Mouse (Mus musculus) kidney, embryonic 16.5 days (tissue): Measurements from ENCODE around the gene Palm3. TPM values are rescaled to one million over a fixed set of nuclear protein-coding genes. Genes with fewer than 3 reads are reported as not detected.
"Not testable (repeated sequence)": the region's sequence is repeated elsewhere in the genome, so short reads cannot be mapped to it uniquely, and the experiment has no call there.

ENCODE experiments used
- ATAC-seq: fragments of 200-750 bp; cut with Nextera tagmentation; 2 replicates; pipeline ENCODE4 v1.8.0; 2017; ENCODE audit warnings: moderate TSS enrichment; ENCODE audit not compliant: low FRiP score, low TSS enrichment
- H3K27ac ChIP-seq: fragments of 300-500 bp; sonication (generic); 2 replicates; pipeline ENCODE4 v1.5.1; 2014; ENCODE audit warnings: low read length
- H3K27me3 ChIP-seq: fragments of 300-500 bp; sonication (generic); 2 replicates; pipeline ENCODE4 v1.6.1; 2014; ENCODE audit warnings: low read length, control low read depth, mixed read lengths; ENCODE audit not compliant: insufficient read depth
- H3K36me3 ChIP-seq: fragments of 300-500 bp; sonication (generic); 2 replicates; pipeline ENCODE4 v1.6.1; 2014; ENCODE audit warnings: low read length, control low read depth, mixed read lengths; ENCODE audit not compliant: insufficient read depth
- H3K4me1 ChIP-seq: fragments of 300-500 bp; sonication (generic); 2 replicates; pipeline ENCODE4 v1.6.1; 2014; ENCODE audit warnings: low read length, control low read depth, mixed read lengths; ENCODE audit not compliant: insufficient read depth
- H3K4me2 ChIP-seq: fragments of 300-500 bp; sonication (generic); replicated peaks from 2 replicates; pipeline ENCODE4 v1.6.1; 2014; ENCODE audit warnings: low read depth, low read length
- H3K4me3 ChIP-seq: fragments of 300-500 bp; sonication (generic); 2 replicates; pipeline ENCODE4 v1.5.1; 2014; ENCODE audit warnings: mild to moderate bottlenecking, low read length
- H3K9ac ChIP-seq: fragments of 300-500 bp; sonication (generic); replicated peaks from 2 replicates; pipeline ENCODE4 v1.6.1; 2014; ENCODE audit warnings: low read length
- H3K9me3 ChIP-seq: fragments of 300-500 bp; sonication (generic); 2 replicates; pipeline ENCODE4 v1.6.1; 2016; ENCODE audit warnings: low read length, control low read depth
- WGBS: fragments of 180-500 bp; shearing (Covaris S2); extraction: QIAGEN DNeasy Blood & Tissue Kit; methylation state at CpG from one replicate; pipeline ENCODE4 v1.1.7; 2014; 5-methylcytosine and 5-hydroxymethylcytosine counted together
- polyA plus RNA-seq: library from polyadenylated mRNA; unstranded; fragments of >200 nt; fragmentation: Nextera tagmentation; extraction: Ambion mirVana; gene quantifications from 2 replicates; pipeline ENCODE4 v1.2.1, GENCODE M21; 2015

Palm3 gene
- polyA plus RNA-seq, 1 experiment from 2014 or later: 16.7 TPM

DNA sequence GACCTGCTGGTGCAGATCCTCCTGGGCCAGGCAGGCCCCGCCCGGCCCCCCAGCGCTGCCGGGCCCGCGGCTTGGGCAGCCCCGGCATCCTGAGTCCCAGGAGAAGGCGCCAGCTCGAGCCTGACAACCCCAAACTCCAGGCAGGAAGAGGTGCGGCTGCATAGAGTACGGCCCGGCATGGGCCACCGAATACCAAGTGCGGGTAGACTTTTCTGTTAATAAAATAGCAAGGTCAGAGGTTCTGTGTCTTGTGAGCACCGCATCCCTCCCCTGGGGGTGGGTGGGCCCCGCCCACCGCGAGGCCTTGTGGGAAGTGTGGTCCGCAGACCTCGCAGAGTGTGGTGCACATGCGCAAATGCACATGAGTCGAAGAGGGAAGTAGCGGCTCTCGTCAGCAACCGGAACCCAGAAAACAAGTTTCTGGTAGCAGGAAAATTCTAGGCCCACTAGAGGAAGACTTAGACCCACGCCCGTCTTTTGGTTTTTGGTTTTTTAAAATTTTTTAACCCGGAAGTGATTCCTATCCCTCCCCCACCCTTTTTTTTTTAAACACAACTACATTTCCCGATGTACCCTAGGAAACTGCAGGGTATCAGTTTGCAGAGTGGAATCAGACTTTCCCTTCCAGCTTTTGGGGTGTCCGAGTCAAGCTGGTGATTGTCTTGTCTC, 16.6 kb upstream of the Palm3 start:
- ATAC-seq: peak; percentile 84
- Histone ChIP-seq H3K36me3 (peaks cover 17% of the 10 kb centered on the region), H3K27ac (peak overlapping the region; percentile 90), H3K4me1 (peaks cover 24% of the 10 kb centered on the region), H3K27me3 (no peaks in the 10 kb centered on the region), H3K9ac (peak overlapping the region; percentile 68), H3K4me2 (peak overlapping the region; percentile 67), H3K9me3 (no peaks in the 10 kb centered on the region), H3K4me3 (peak overlapping the region; percentile 60)
- WGBS: 1% methylated on average over 30 of the region's 30 CpGs

DNA sequence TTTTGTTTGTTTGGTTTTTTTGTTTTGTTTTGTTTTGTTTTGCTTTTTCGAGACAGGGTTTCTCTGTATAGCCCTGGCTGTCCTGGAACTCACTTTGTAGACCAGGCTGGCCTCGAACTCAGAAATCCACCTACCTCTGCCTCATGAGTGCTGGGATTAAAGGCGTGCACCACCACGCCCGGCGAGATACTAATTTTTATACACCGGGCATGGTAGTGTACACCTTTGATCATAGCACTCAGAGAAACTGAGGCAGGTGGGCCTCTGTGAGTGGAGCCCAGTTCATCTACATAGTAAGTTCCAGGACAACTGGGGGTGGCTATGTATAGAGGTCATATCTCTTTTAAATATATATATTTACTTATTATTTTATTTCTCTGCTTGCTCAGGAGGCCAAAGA, 15.8 kb upstream of the Palm3 start:
- not testable (repeated sequence) for H3K27ac ChIP-seq, H3K36me3 ChIP-seq, H3K9me3 ChIP-seq, H3K4me2 ChIP-seq, ATAC-seq, H3K9ac ChIP-seq, H3K4me3 ChIP-seq, H3K27me3 ChIP-seq
- 91% methylated on average over 7 of the region's 7 CpGs for WGBS
- peaks cover 26% of the 10 kb centered on the region for H3K4me1 ChIP-seq

DNA sequence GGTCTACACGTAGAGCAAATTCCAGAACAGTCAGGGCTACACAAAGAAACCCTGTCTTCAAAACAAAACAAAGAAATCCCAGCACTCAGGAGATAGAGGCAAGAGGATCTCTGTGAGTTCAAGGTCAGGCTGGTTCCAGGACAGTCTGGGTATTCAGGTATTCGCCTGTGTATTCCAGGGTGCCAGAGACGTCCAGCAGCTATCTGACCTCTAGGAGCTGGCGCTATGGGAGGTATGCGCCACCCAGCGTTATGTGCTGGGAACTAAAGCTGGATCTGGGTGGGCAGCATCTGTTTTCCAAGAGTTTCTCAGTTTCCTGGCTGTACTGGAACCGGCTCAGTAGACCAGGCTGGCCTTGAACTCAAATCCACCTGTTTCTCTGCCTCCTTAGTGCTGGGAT, 12.9 kb upstream of the Palm3 start:
- Histone ChIP-seq H3K9me3 (no peaks in the 10 kb centered on the region), H3K27ac (no peak overlapping the region), H3K4me3 (no peak overlapping the region), H3K4me2 (no peak overlapping the region), H3K4me1 (peaks cover 34% of the 10 kb centered on the region), H3K9ac (no peak overlapping the region), H3K36me3 (no peaks in the 10 kb centered on the region), H3K27me3 (peaks cover 33% of the 10 kb centered on the region)
- WGBS: 26% methylated on average over 7 of the region's 7 CpGs
- ATAC-seq: no peak

DNA sequence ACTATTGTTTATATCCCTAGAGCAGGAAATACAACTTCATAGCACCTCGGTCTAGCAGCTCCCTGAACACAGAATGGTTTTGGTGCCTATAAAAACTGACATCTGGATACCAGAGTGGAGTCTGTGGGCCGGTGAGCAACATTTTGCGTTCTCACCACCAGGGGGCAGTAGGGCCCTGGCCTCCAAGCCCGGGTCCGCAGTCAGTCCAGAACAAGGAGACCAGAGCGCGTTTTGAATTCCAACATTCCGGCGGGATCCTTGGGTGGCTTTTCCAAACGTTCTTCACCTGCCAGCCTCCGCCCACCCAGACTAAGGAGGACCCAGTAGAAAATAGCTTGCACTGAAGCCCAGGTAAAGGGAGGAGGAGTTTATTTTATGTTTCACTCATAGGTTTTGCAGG, 11.4 kb upstream of the Palm3 start:
- peaks cover 29% of the 10 kb centered on the region for H3K4me1 ChIP-seq
- peak; percentile 43; the same call in 1 of the 2 replicates for ATAC-seq
- no peak overlapping the region for H3K9ac ChIP-seq
- 0 out of 2 replicates have a peak overlapping the region, but pooled peaks have one; percentile 59 for H3K4me3 ChIP-seq
- WGBS: 2% methylated on average over 11 of the region's 11 CpGs
- peak overlapping the region; percentile 82 for H3K4me2 ChIP-seq
- H3K27me3 ChIP-seq: peaks cover 36% of the 10 kb centered on the region
- no peaks in the 10 kb centered on the region for H3K36me3 ChIP-seq
- H3K9me3 ChIP-seq: no peaks in the 10 kb centered on the region
- H3K27ac ChIP-seq: no peak overlapping the region

DNA sequence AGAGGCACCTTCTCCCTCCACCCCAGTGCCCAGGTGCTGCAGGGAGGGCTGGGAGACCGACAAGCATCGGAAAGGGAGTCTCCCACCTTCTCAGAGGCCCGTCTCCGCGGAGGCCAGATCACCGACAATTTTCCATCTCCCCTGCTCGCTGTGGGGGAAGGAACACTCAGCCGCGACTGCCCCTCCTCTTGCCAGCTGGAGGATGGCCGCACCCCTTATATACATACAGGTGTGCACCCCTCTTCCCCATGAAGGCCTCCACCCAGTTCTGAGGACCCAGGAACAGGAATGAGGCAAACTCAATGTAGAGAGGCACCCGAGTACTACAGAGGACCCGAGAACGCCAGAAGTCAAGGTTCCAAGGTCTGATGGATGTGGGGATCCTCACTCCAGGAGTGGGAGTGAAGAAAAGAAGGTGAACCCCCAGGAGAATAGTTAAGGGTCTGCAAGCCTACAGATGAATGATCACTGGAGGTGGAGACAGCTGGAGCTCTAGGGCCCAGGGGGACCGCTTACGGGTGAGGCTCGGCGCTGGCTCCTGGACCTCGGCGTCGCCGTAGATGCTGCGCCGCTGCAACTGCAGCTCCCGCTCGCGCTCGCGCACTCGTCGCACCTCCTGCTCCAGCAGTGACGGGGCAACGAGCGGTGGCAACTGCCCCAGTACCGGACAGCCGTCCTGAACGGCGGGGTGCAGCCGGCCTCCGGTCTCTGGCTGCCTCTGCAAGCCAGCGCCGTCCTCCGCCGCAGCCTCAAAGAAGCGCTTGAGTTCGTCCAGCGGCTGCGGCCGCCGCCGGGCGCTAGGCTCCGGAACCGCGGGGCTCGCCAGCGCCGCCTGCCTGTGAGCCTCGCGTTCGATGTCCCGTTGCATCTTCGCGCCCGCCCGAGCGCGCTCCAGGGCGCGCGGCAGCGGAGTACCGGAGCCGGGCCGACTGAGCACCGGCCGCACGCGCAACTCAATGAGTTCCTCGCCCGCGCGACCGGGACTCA, 10.4 kb upstream of the Palm3 start:
- no peaks in the 10 kb centered on the region for H3K9me3 ChIP-seq
- H3K4me1 ChIP-seq: peaks cover 25% of the 10 kb centered on the region
- no peaks in the 10 kb centered on the region for H3K36me3 ChIP-seq
- WGBS: under 1% methylated on average over 80 of the region's 83 CpGs
- H3K27me3 ChIP-seq: peaks cover 36% of the 10 kb centered on the region
- ATAC-seq: peak; percentile 26; the same call in 1 of the 2 replicates
- H3K27ac ChIP-seq: no peak overlapping the region
- H3K4me3 ChIP-seq: peak overlapping the region; percentile 59
- peak overlapping the region; percentile 59 for H3K9ac ChIP-seq
- H3K4me2 ChIP-seq: peak overlapping the region; percentile 82

DNA sequence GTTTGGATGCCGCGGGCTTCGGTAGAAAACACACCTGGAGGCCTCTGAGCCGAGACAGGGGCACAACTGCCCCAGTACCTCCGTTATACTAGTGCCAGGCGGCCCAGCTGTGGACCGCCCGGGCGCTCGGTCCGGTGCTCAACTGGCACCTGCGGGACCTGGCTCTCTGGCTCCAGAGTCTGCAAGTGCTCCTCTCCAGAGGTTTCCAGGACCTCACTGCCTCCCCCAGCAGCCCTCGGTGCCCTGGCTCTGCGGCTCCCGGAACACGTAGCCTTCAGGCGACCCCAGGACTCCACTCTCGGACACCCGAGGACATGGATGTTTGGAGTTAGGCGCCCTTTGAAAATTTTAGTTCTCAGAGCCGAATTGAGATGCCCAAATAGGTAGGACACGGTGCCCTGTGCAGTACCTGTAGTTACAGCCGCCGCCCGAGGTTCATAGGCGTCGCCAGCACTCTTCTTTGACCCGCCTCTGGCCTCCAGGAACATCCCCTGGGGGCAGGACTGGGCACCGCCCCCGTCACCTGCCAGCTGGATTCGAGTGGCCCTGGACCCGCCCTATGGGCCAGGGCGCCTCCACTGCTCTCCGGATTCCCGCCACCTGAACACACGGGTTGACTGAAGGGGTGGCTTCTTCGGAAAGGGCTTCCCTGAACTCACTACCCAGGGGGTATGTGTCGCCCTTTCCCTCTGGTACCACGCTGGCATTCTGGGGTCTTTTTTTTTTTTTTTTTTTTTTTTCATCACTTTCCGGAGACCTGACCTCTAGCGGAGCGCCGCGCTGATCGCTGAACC, 9.4 kb upstream of the Palm3 start, which contains the start of gene 2210011C24Rik:
2210011C24Rik (minus strand) TSS at position 467 of the 794 bp plus-strand sequence.
- Histone ChIP-seq H3K27ac (peak within 1 kb of the TSS; percentile 27; the same call in 1 of the 2 replicates), H3K9ac (peak within 1 kb of the TSS; percentile 59)
- peak; percentile 66 for ATAC-seq

DNA sequence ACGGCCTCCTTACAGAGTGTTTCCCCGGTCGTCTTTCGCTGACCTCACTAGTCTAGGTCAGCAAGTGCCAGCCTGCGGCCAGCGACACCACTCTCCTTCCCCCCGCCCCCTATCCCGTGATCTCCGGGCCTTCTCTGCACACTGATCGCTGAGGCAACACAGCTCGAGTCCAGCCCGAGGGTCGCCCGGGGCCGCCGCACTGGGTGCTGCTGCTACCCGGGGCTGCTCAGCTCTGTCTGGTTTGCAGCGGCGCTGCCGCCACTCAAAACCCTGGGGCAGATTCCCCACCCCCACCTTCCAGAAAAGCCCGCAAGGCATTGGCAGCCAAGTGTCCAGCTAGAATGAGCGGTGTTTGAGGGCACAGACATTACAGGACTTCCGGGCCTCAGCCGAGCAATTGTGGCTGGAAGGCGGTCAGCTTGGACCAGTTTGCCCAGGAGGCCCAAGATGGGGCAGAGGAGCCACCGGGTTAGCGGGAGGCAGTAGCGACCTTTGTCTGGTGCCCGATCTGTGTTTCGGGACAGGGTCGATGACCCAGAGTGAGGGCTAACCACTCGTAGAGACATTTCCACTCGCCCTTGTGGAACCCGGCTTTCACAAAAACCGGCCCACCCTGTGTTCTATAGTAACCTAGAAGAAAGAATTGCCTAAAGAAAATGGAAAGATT, 8.6 kb upstream of the Palm3 start:
- H3K4me3 ChIP-seq: peak overlapping the region; percentile 59
- peak overlapping the region; percentile 59 for H3K9ac ChIP-seq
- peaks cover 25% of the 10 kb centered on the region for H3K4me1 ChIP-seq
- H3K27me3 ChIP-seq: peaks cover 36% of the 10 kb centered on the region
- peak overlapping the region; percentile 82 for H3K4me2 ChIP-seq
- no peaks in the 10 kb centered on the region for H3K9me3 ChIP-seq
- WGBS: 8% methylated on average over 35 of the region's 35 CpGs
- H3K36me3 ChIP-seq: no peaks in the 10 kb centered on the region
- peak overlapping the region; percentile 27; the same call in 1 of the 2 replicates for H3K27ac ChIP-seq
- peak; percentile 49 for ATAC-seq

More for the DNA sequence above, 9.4 kb upstream of the Palm3 start, which contains the start of gene 2210011C24Rik:
- under 1% methylated on average over 45 of the region's 45 CpGs for WGBS
- Histone ChIP-seq H3K4me1 (peaks cover 25% of the 10 kb centered on the region), H3K27me3 (peaks cover 36% of the 10 kb centered on the region), H3K36me3 (no peaks in the 10 kb centered on the region), H3K4me3 (peak within 1 kb of the TSS; percentile 59), H3K9me3 (no peaks in the 10 kb centered on the region), H3K4me2 (peak within 1 kb of the TSS; percentile 82)

DNA sequence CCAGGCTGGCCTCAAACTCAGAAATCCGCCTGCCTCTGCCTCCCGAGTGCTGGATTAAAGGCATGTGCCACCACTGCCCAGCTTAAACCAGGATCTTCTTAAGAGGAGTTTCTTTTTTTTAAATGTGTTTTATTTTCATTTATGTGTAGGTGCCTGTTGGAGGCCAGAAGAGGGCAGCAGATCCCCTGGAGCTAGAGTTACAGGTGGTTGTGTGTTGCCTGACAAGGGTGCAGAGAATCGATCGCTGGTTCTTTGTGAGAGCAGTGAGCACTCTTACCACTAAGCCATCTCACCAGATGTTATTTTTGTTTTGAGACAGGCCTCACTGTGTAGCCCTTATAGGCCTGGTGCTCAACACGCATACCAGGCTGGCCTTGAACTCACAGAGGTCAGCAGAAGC, 5.4 kb upstream of the Palm3 start:
- H3K36me3 ChIP-seq: no peaks in the 10 kb centered on the region
- no peak overlapping the region for H3K9ac ChIP-seq
- peaks cover 27% of the 10 kb centered on the region for H3K27me3 ChIP-seq
- ATAC-seq: no peak
- no peaks in the 10 kb centered on the region for H3K9me3 ChIP-seq
- no peak overlapping the region for H3K4me2 ChIP-seq
- 92% methylated on average over 5 of the region's 5 CpGs for WGBS
- H3K4me3 ChIP-seq: no peak overlapping the region
- peaks cover 16% of the 10 kb centered on the region for H3K4me1 ChIP-seq
- no peak overlapping the region for H3K27ac ChIP-seq

DNA sequence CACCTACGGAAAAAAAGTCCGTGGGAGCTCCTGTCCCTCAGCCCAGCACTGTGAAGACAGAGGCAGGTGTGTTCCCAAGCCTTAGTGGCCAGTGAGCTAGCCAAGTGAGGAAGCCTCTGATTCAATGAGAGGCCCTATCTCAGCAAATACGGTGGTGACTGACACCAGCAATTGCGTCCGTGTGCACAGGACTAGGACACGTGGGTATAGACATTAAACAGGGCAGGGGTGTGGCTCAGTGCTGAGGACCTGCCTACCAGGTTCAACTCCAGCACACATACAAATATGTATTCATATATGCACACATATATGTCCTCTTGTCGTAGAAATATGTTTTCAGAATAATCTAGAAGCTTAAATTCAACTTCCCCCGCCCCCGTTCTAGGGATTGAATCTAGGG, 1.5 kb upstream of the Palm3 start:
- H3K27me3 ChIP-seq: 0 out of 2 replicates have a peak, but pooled peaks cover 3% of the 10 kb centered on the region
- no peaks in the 10 kb centered on the region for H3K9me3 ChIP-seq
- H3K4me1 ChIP-seq: peaks cover 32% of the 10 kb centered on the region
- H3K27ac ChIP-seq: no peak overlapping the region
- H3K36me3 ChIP-seq: no peaks in the 10 kb centered on the region
- H3K4me2 ChIP-seq: no peak overlapping the region
- H3K4me3 ChIP-seq: no peak overlapping the region
- no peak overlapping the region for H3K9ac ChIP-seq
- ATAC-seq: no peak
- WGBS: 79% methylated on average over 9 of the region's 9 CpGs
